23 mouse cellular contexts compared by ENCODE assay signal in the genomic region with DNA sequence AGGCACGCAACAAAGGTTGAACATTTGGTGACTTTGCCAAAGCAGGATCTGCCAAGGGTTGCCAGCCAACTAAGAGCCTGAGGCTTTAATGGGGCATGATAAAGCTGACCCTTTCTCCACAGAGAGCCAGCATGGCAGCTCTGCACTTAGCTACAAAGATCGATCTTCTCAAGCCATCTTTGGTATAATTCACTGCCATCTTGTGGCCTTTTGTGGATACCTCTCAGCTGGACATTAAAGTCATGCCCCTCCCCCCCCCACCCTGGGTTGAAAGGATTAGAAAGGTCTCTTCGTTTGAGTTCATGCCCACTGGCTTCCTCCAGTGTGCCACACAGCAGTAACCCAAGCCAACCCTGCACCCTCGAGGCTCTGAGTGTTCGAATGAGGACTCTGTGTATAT. TPM values are rescaled to one million over a fixed set of nuclear protein-coding genes. Genes with fewer than 3 reads are reported as not detected.
DNase-seq lines count a peak whose midpoint lies in the region; ATAC-seq and TF ChIP-seq lines count a peak whose summit lies in the region.
"Had no signal": no experiment of that assay in that cellular context is flagged by ENCODE, and none has a peak within 500 bp of the region (broad histone marks: within the 10 kb centered on the region; RNA-seq: fewer than 3 reads in every experiment).

No protein-coding gene starts in this region.

- intact Hi-C loops in heart, adult 2 months (cut with DNase I) = no loop called here
- intact Hi-C loops in heart, postnatal 14 days (cut with DNase I) = no loop called here

- TF ChIP-seq CTCF in heart, adult 2 months (IDR thresholded peaks at IDR 0.05) = peak; percentile 35
- peak; percentile 52 for TF ChIP-seq CTCF in kidney, postnatal 0 days (IDR thresholded peaks at IDR 0.05; ENCODE audit: low read depth)
- peak; percentile 31 for TF ChIP-seq CTCF in midbrain, postnatal 0 days (IDR thresholded peaks at IDR 0.05)
- peak; percentile 44 for TF ChIP-seq CTCF in stomach, postnatal 0 days (IDR thresholded peaks at IDR 0.05; ENCODE audit: low read depth)

- no peaks in the 10 kb centered on the region for H3K4me1 ChIP-seq in heart, adult 2 months (ENCODE audit: control insufficient read depth, insufficient read depth, low read length)
- 0 out of 2 replicates have a peak, but pooled peaks cover 4% of the 10 kb centered on the region for H3K4me1 ChIP-seq in kidney, postnatal 0 days (replicated peaks; ENCODE audit: insufficient read depth, low read length)
- H3K4me1 ChIP-seq in midbrain, postnatal 0 days (ENCODE audit: insufficient read depth, low read length) = no peaks in the 10 kb centered on the region
- H3K4me1 ChIP-seq in midbrain, embryonic 15.5 days = no peaks in the 10 kb centered on the region
- no peaks in the 10 kb centered on the region for H3K4me1 ChIP-seq in stomach, postnatal 0 days (replicated peaks; ENCODE audit: control insufficient read depth, insufficient read depth)
- H3K4me1 ChIP-seq: liver, embryonic 15.5 days had no signal

- no peak for DNase-seq in heart, adult 2 months
- DNase-seq in heart, postnatal 14 days = no peak
- DNase-seq in kidney, postnatal 0 days (ENCODE audit: low spot score) = no peak
- DNase-seq in kidney, adult 8-10 months = no peak
- no peak for DNase-seq in midbrain, postnatal 0 days (ENCODE audit: low spot score)
- no peak for DNase-seq in stomach, postnatal 0 days (ENCODE audit: low spot score)
- DNase-seq in cerebellum, postnatal 36 days = no peak
- DNase-seq: adrenal gland, postnatal 14 days; cerebellum, adult 18-20 months; cerebellum, postnatal 10 days; forebrain, postnatal 0 days; kidney, adult 11 months; kidney, postnatal 36 days; left cerebral cortex, postnatal 4 days; midbrain, embryonic 14.5 days; spleen, adult 18-20 months; thymus, adult 2 months; thymus, postnatal 36 days had no signal

- no peak overlapping the region for H3K4me3 ChIP-seq in heart, adult 2 months
- H3K4me3 ChIP-seq in kidney, postnatal 0 days (replicated peaks; ENCODE audit: low read depth, low read length) = no peak overlapping the region
- H3K4me3 ChIP-seq in midbrain, postnatal 0 days (ENCODE audit: low read depth, low read length) = no peak overlapping the region
- no peak overlapping the region for H3K4me3 ChIP-seq in midbrain, embryonic 15.5 days
- H3K4me3 ChIP-seq in stomach, postnatal 0 days (ENCODE audit: low read depth, low read length) = no peak overlapping the region
- H3K4me3 ChIP-seq: erythroblast, embryonic 14.5 days; kidney, embryonic 15.5 days; layer of hippocampus, adult 2 months; liver, embryonic 15.5 days had no signal

- H3K36me3 ChIP-seq in heart, adult 2 months (ENCODE audit: control insufficient read depth, insufficient read depth, low read length) = no peaks in the 10 kb centered on the region
- no peaks in the 10 kb centered on the region for H3K36me3 ChIP-seq in kidney, postnatal 0 days (ENCODE audit: insufficient read depth, low read length)
- H3K36me3 ChIP-seq in midbrain, postnatal 0 days (ENCODE audit: insufficient read depth, low read length) = no peaks in the 10 kb centered on the region
- no peaks in the 10 kb centered on the region for H3K36me3 ChIP-seq in midbrain, embryonic 15.5 days (replicated peaks)
- no peaks in the 10 kb centered on the region for H3K36me3 ChIP-seq in stomach, postnatal 0 days (ENCODE audit: control insufficient read depth, insufficient read depth, low read length)
- H3K36me3 ChIP-seq: kidney, embryonic 15.5 days; liver, embryonic 15.5 days had no signal

- WGBS in heart, adult 2 months = 54% methylated on average over 5 of the region's 5 CpGs
- WGBS in kidney, postnatal 0 days = 70% methylated on average over 5 of the region's 5 CpGs
- 68% methylated on average over 5 of the region's 5 CpGs for WGBS in midbrain, postnatal 0 days
- 77% methylated on average over 5 of the region's 5 CpGs for WGBS in midbrain, embryonic 15.5 days
- 54% methylated on average over 5 of the region's 5 CpGs for WGBS in stomach, postnatal 0 days

- H3K27me3 ChIP-seq in heart, adult 2 months (ENCODE audit: control insufficient read depth, insufficient read depth, low read length) = no peaks in the 10 kb centered on the region
- H3K27me3 ChIP-seq in kidney, postnatal 0 days (ENCODE audit: insufficient read depth, low read length) = no peaks in the 10 kb centered on the region
- no peaks in the 10 kb centered on the region for H3K27me3 ChIP-seq in midbrain, postnatal 0 days (ENCODE audit: insufficient read depth, low read length)
- no peaks in the 10 kb centered on the region for H3K27me3 ChIP-seq in midbrain, embryonic 15.5 days (replicated peaks)
- no peaks in the 10 kb centered on the region for H3K27me3 ChIP-seq in stomach, postnatal 0 days (ENCODE audit: control insufficient read depth, insufficient read depth, low read length)
- H3K27me3 ChIP-seq: liver, embryonic 15.5 days had no signal

- TF ChIP-seq POLR2A in heart, adult 2 months (IDR thresholded peaks at IDR 0.05; ENCODE audit: insufficient read depth, low read depth, low read length) = no peak

- no peak overlapping the region for H3K4me2 ChIP-seq in kidney, postnatal 0 days (ENCODE audit: low read length)
- no peak overlapping the region for H3K4me2 ChIP-seq in midbrain, postnatal 0 days (ENCODE audit: low read depth, low read length, poor library complexity, severe bottlenecking)
- H3K4me2 ChIP-seq in midbrain, embryonic 15.5 days = no peak overlapping the region
- no peak overlapping the region for H3K4me2 ChIP-seq in stomach, postnatal 0 days (replicated peaks; ENCODE audit: low read depth)
- H3K4me2 ChIP-seq: kidney, embryonic 15.5 days; liver, embryonic 15.5 days had no signal

- no peaks in the 10 kb centered on the region for H3K79me2 ChIP-seq in heart, adult 2 months (replicated peaks; ENCODE audit: control insufficient read depth, insufficient read depth, low read length)

- H3K27ac ChIP-seq in heart, adult 2 months = no peak overlapping the region
- no peak overlapping the region for H3K27ac ChIP-seq in kidney, postnatal 0 days
- no peak overlapping the region for H3K27ac ChIP-seq in midbrain, postnatal 0 days (ENCODE audit: low read depth, low read length)
- H3K27ac ChIP-seq in midbrain, embryonic 15.5 days = no peak overlapping the region
- H3K27ac ChIP-seq in stomach, postnatal 0 days (replicated peaks) = no peak overlapping the region
- H3K27ac ChIP-seq: kidney, embryonic 15.5 days; layer of hippocampus, adult 2 months; liver, embryonic 15.5 days had no signal

- no peak overlapping the region for H3K9ac ChIP-seq in heart, adult 2 months (ENCODE audit: low read depth, low read length)
- H3K9ac ChIP-seq in kidney, postnatal 0 days (ENCODE audit: low read depth, low read length) = no peak overlapping the region
- no peak overlapping the region for H3K9ac ChIP-seq in midbrain, postnatal 0 days (replicated peaks; ENCODE audit: low read length, poor library complexity, severe bottlenecking)
- H3K9ac ChIP-seq in midbrain, embryonic 15.5 days = no peak overlapping the region
- H3K9ac ChIP-seq in stomach, postnatal 0 days (ENCODE audit: low read length) = no peak overlapping the region
- H3K9ac ChIP-seq: forebrain, postnatal 0 days; kidney, embryonic 15.5 days; liver, embryonic 15.5 days had no signal

- H3K9me3 ChIP-seq in kidney, postnatal 0 days (replicated peaks; ENCODE audit: low read length) = no peaks in the 10 kb centered on the region
- H3K9me3 ChIP-seq in midbrain, postnatal 0 days (ENCODE audit: low read length) = no peaks in the 10 kb centered on the region
- H3K9me3 ChIP-seq in midbrain, embryonic 15.5 days = no peaks in the 10 kb centered on the region
- H3K9me3 ChIP-seq in stomach, postnatal 0 days (ENCODE audit: control insufficient read depth, low read length) = no peaks in the 10 kb centered on the region
- H3K9me3 ChIP-seq: liver, embryonic 15.5 days had no signal

- no peak for ATAC-seq in kidney, postnatal 0 days (replicated peaks; ENCODE audit: low FRiP score, low read depth)
- no peak for ATAC-seq in midbrain, postnatal 0 days (ENCODE audit: low FRiP score)
- no peak for ATAC-seq in midbrain, embryonic 15.5 days (replicated peaks)
- no peak for ATAC-seq in stomach, postnatal 0 days (ENCODE audit: low FRiP score, low TSS enrichment)
- ATAC-seq: forebrain, postnatal 0 days had no signal

- TF ChIP-seq EP300 in heart, adult 2 months (IDR thresholded peaks at IDR 0.05; ENCODE audit: insufficient read depth, low read depth, low read length) = no peak
- TF ChIP-seq EP300 in stomach, postnatal 0 days (optimal IDR thresholded peaks at IDR 0.05) = no peak

RNA-seq across cellular contexts. Expression of a gene that starts 31.8 kb away (rescaled TPM):
- 100 to 1,000 TPM; 320 to 321 TPM for total RNA-seq in heart, adult 2 months (2021)
- polyA plus RNA-seq in heart, adult 2 months (2012; rRNA removed) = 188 and 224 TPM in 2 replicates
- total RNA-seq in heart, postnatal 14 days (2021) = 100 to 1,000 TPM; 258 to 261 TPM
- polyA plus RNA-seq in kidney, postnatal 0 days (2015; fragmentation: Nextera tagmentation; extraction: Ambion mirVana) = 324 and 337 TPM in 2 replicates
- 206 and 214 TPM in 2 replicates for total RNA-seq in midbrain, postnatal 0 days (2014; rRNA removed)
- polyA plus RNA-seq in midbrain, postnatal 0 days (2015; fragmentation: Nextera tagmentation; extraction: Ambion mirVana) = 317 and 320 TPM in 2 replicates
- 353 and 354 TPM in 2 replicates for polyA plus RNA-seq in midbrain, embryonic 15.5 days (2015; fragmentation: Nextera tagmentation; extraction: Ambion mirVana)
- 149 and 155 TPM in 2 replicates for polyA plus RNA-seq in stomach, postnatal 0 days (2015; fragmentation: Nextera tagmentation; extraction: Ambion mirVana)
